Mouse (Mus musculus): ENCODE data around the gene Foxo3. TPM values are rescaled to one million over a fixed set of nuclear protein-coding genes. Genes with fewer than 3 reads are reported as not detected.

Gene Foxo3
- 15.1 and 34.1 TPM in 2 replicates for polyA plus RNA-seq (2012; rRNA removed; ENCODE audit: low replicate concordance)

GRCm38 (mm10) chr10:42276507-42277345 is at the start of gene Foxo3:
TSS of gene Foxo3 (minus strand) at chr10:42276755.

Other genes starting within 250 kb of the Foxo3 start
- 8.2 and 12.4 TPM in 2 replicates for gene Afg1l, start 201.8 kb upstream of the Foxo3 start, polyA plus RNA-seq (2012; rRNA removed; ENCODE audit: low replicate concordance)
- 279 and 289 TPM in 2 replicates for gene Snx3, start 225.3 kb upstream of the Foxo3 start, polyA plus RNA-seq (2012; rRNA removed; ENCODE audit: low replicate concordance)

Measured in subcutaneous adipose tissue, adult 2 months (tissue).